Mouse (Mus musculus) embryonic facial prominence, embryonic 11.5 days (tissue): ENCODE results near the gene Mbtps1. TPM values are rescaled to one million over a fixed set of nuclear protein-coding genes. Genes with fewer than 3 reads are reported as not detected.

Experiments
- ATAC-seq: fragments of 200-750 bp; cut with Nextera tagmentation; replicated peaks from 2 replicates; pipeline ENCODE4 v1.8.0; 2017; ENCODE audit warnings: low read depth; ENCODE audit not compliant: insufficient number of reproducible peaks, low FRiP score, low TSS enrichment
- DNase-seq: peaks from one replicate; pipeline ENCODE4 v3.0.0-alpha.2; 2015; ENCODE audit warnings: low spot score
- H3K27ac ChIP-seq: fragments of 300-500 bp; sonication (generic); replicated peaks from 2 replicates; pipeline ENCODE4 v1.5.1; 2014; ENCODE audit warnings: mild to moderate bottlenecking, low read depth, low read length, control low read depth
- H3K27me3 ChIP-seq: fragments of 300-500 bp; sonication (generic); 2 replicates; pipeline ENCODE4 v1.6.1; 2014; ENCODE audit warnings: mild to moderate bottlenecking, low read length, moderate library complexity, mixed read lengths; ENCODE audit not compliant: control insufficient read depth, insufficient read depth
- H3K36me3 ChIP-seq: fragments of 300-500 bp; sonication (generic); replicated peaks from 2 replicates; pipeline ENCODE4 v1.6.1; 2014; ENCODE audit warnings: low read depth, mild to moderate bottlenecking, low read length, moderate library complexity, mixed read lengths; ENCODE audit not compliant: control insufficient read depth, insufficient read depth
- H3K4me1 ChIP-seq: fragments of 300-500 bp; sonication (generic); 2 replicates; pipeline ENCODE4 v1.6.1; 2014; ENCODE audit warnings: low read length, mixed read lengths; ENCODE audit not compliant: control insufficient read depth, insufficient read depth
- H3K4me2 ChIP-seq: fragments of 300-500 bp; sonication (generic); 2 replicates; pipeline ENCODE4 v1.6.1; 2014; ENCODE audit warnings: low read depth, mild to moderate bottlenecking, control low read depth, low read length, moderate library complexity
- H3K4me3 ChIP-seq: fragments of 300-500 bp; sonication (generic); 2 replicates; pipeline ENCODE4 v1.5.1; 2014; ENCODE audit warnings: low read depth, low read length, control low read depth
- H3K9ac ChIP-seq: fragments of 300-500 bp; sonication (generic); replicated peaks from 2 replicates; pipeline ENCODE4 v1.6.1; 2014; ENCODE audit warnings: mild to moderate bottlenecking, control low read depth, low read length
- H3K9me3 ChIP-seq: fragments of 300-500 bp; sonication (generic); replicated peaks from 2 replicates; pipeline ENCODE4 v1.6.1; 2016; ENCODE audit warnings: mild to moderate bottlenecking, low read length, inconsistent platforms, mixed read lengths; ENCODE audit not compliant: control insufficient read depth
- WGBS: fragments of 180-500 bp; shearing (Covaris S2); extraction: QIAGEN DNeasy Blood & Tissue Kit; methylation state at CpG from one replicate; pipeline ENCODE4 v1.1.7; 2014; 5-methylcytosine and 5-hydroxymethylcytosine counted together
- polyA plus RNA-seq: library from polyadenylated mRNA; unstranded; fragments of >200 nt; fragmentation: Nextera tagmentation; extraction: Ambion mirVana; gene quantifications from 2 replicates; pipeline ENCODE4 v1.2.1, GENCODE M21; 2014

Gene Mbtps1
- polyA plus RNA-seq, 1 experiment from 2014 or later = 103 TPM

GRCm38 (mm10) chr8:119531973-119532372 is 26.6 kb downstream of the Mbtps1 start:
- no peak for ATAC-seq
- H3K27me3 ChIP-seq = no peaks in the 10 kb centered on the region
- 93% methylated on average over 9 of the region's 9 CpGs for WGBS

GRCm38 (mm10) chr8:119531397-119531796 is 27.1 kb downstream of the Mbtps1 start:
- 93% methylated on average over 3 of the region's 3 CpGs for WGBS
- Histone ChIP-seq H3K4me1 (no peaks in the 10 kb centered on the region), H3K9ac (no peak overlapping the region), H3K27ac (no peak overlapping the region), H3K27me3 (no peaks in the 10 kb centered on the region), H3K9me3 (no peaks in the 10 kb centered on the region), H3K4me2 (no peak overlapping the region), H3K4me3 (no peak overlapping the region), H3K36me3 (peaks cover 12% of the 10 kb centered on the region)
- ATAC-seq (no peak), DNase-seq (no peak)

More at GRCm38 (mm10) chr8:119531973-119532372, 26.6 kb downstream of the Mbtps1 start:
- H3K4me3 ChIP-seq = no peak overlapping the region
- H3K9me3 ChIP-seq = no peaks in the 10 kb centered on the region
- no peak overlapping the region for H3K27ac ChIP-seq
- no peak overlapping the region for H3K4me2 ChIP-seq
- H3K4me1 ChIP-seq = no peaks in the 10 kb centered on the region
- H3K36me3 ChIP-seq = peaks cover 12% of the 10 kb centered on the region
- H3K9ac ChIP-seq = no peak overlapping the region
- DNase-seq = no peak

- Histone ChIP-seq H3K4me1 (no peaks in the 10 kb centered on the region), H3K27me3 (no peaks in the 10 kb centered on the region), H3K4me3 (no peak overlapping the region), H3K4me2 (no peak overlapping the region), H3K36me3 (peaks cover 12% of the 10 kb centered on the region), H3K9me3 (no peaks in the 10 kb centered on the region), H3K27ac (no peak overlapping the region), H3K9ac (no peak overlapping the region)
- no peak for DNase-seq
- WGBS = 90% methylated on average over 6 of the region's 6 CpGs
- no peak for ATAC-seq
Measured at GRCm38 (mm10) chr8:119530937-119531336, 27.6 kb downstream of the Mbtps1 start.

GRCm38 (mm10) chr8:119528762-119529161 is 29.8 kb downstream of the Mbtps1 start:
- WGBS = 92% methylated on average over 7 of the region's 7 CpGs
- peaks cover 19% of the 10 kb centered on the region for H3K36me3 ChIP-seq
- ATAC-seq (no peak), DNase-seq (no peak)
- no peak overlapping the region for H3K9ac ChIP-seq
- H3K27ac ChIP-seq = no peak overlapping the region
- no peaks in the 10 kb centered on the region for H3K9me3 ChIP-seq
- no peak overlapping the region for H3K4me3 ChIP-seq
- H3K4me1 ChIP-seq = no peaks in the 10 kb centered on the region
- H3K27me3 ChIP-seq = no peaks in the 10 kb centered on the region
- H3K4me2 ChIP-seq = no peak overlapping the region

- Histone ChIP-seq H3K27me3 (no peaks in the 10 kb centered on the region), H3K4me1 (no peaks in the 10 kb centered on the region), H3K9me3 (no peaks in the 10 kb centered on the region), H3K4me3 (no peak overlapping the region), H3K4me2 (no peak overlapping the region), H3K9ac (no peak overlapping the region), H3K36me3 (peaks cover 29% of the 10 kb centered on the region), H3K27ac (no peak overlapping the region)
- ATAC-seq = no peak
- peak; percentile 14 for DNase-seq
- 74% methylated on average over 7 of the region's 7 CpGs for WGBS
Measured at GRCm38 (mm10) chr8:119520102-119520501, 38.4 kb downstream of the Mbtps1 start.

- WGBS = 67% methylated on average over 5 of the region's 5 CpGs
- DNase-seq = no peak
- peaks cover 24% of the 10 kb centered on the region for H3K36me3 ChIP-seq
Measured at GRCm38 (mm10) chr8:119516674-119517073, 41.9 kb downstream of the Mbtps1 start.

GRCm38 (mm10) chr8:119515767-119516166 is 42.8 kb downstream of the Mbtps1 start:
- ATAC-seq (no peak), DNase-seq (no peak)
- Histone ChIP-seq H3K4me1 (no peaks in the 10 kb centered on the region), H3K4me3 (no peak overlapping the region), H3K36me3 (peaks cover 19% of the 10 kb centered on the region), H3K27me3 (no peaks in the 10 kb centered on the region), H3K27ac (no peak overlapping the region), H3K9ac (no peak overlapping the region), H3K9me3 (no peaks in the 10 kb centered on the region), H3K4me2 (no peak overlapping the region)
- 61% methylated on average over 3 of the region's 3 CpGs for whole genome bisulfite sequencing

More at GRCm38 (mm10) chr8:119516674-119517073, 41.9 kb downstream of the Mbtps1 start:
- ATAC-seq = peak; percentile 47; the same call in 1 of the 2 replicates
- Histone ChIP-seq H3K9ac (no peak overlapping the region), H3K4me1 (no peaks in the 10 kb centered on the region), H3K4me3 (no peak overlapping the region), H3K9me3 (no peaks in the 10 kb centered on the region), H3K27me3 (no peaks in the 10 kb centered on the region), H3K27ac (no peak overlapping the region), H3K4me2 (no peak overlapping the region)

- no peak for DNase-seq
- no peak overlapping the region for H3K4me2 ChIP-seq
- ATAC-seq = no peak
- no peaks in the 10 kb centered on the region for H3K9me3 ChIP-seq
- H3K4me3 ChIP-seq = no peak overlapping the region
- H3K9ac ChIP-seq = no peak overlapping the region
- H3K27me3 ChIP-seq = no peaks in the 10 kb centered on the region
- no peaks in the 10 kb centered on the region for H3K4me1 ChIP-seq
- 89% methylated on average over 3 of the region's 3 CpGs for WGBS
- peaks cover 19% of the 10 kb centered on the region for H3K36me3 ChIP-seq
- no peak overlapping the region for H3K27ac ChIP-seq
Measured at GRCm38 (mm10) chr8:119514940-119515339, 43.6 kb downstream of the Mbtps1 start.
